Comparison of ENCODE assay signal across 8 mouse cellular contexts in genomic region chr9:121079388-121080088, GRCm38 (mm10).
A peak's percentile ranks its signal among the peaks of the same experiment; 100 is the strongest.
DNase-seq lines count a peak whose midpoint lies in the region; ATAC-seq lines count a peak whose summit lies in the region.
"Had no signal": no experiment of that assay in that cellular context is flagged by ENCODE, and none has a peak within 500 bp of the region (broad histone marks: within the 10 kb centered on the region; RNA-seq: fewer than 3 reads in every experiment).

No protein-coding gene starts in this region.

- no peaks in the 10 kb centered on the region for H3K36me3 ChIP-seq in heart, embryonic 11.5 days (ENCODE audit: control insufficient read depth, insufficient read depth, low read length)
- no peaks in the 10 kb centered on the region for H3K36me3 ChIP-seq in neural tube, embryonic 11.5 days (ENCODE audit: control insufficient read depth, insufficient read depth, low read length)

- H3K27ac ChIP-seq in heart, embryonic 11.5 days (ENCODE audit: low read depth, low read length): no peak overlapping the region; the same call in 1 of the 2 replicates
- no peak overlapping the region for H3K27ac ChIP-seq in neural tube, embryonic 11.5 days (ENCODE audit: low read depth, low read length)
- H3K27ac ChIP-seq: left cerebral cortex, adult 2 months had no signal

- peak; percentile 57 for DNase-seq in right cerebral cortex, adult 18-20 months
- DNase-seq in right cerebral cortex, postnatal 25 days: no peak
- DNase-seq in layer of hippocampus, postnatal 10 days (ENCODE audit: low spot score in 2 of 2): peak; percentile 49 to 54
- DNase-seq in neural tube, embryonic 11.5 days (ENCODE audit: low spot score): peak; percentile 39
- DNase-seq in spleen, postnatal 14 days (ENCODE audit: low spot score in 2 of 2): no peak
- no peak for DNase-seq in adrenal gland, adult 18-20 months (ENCODE audit: low spot score in 2 of 2)

- H3K27me3 ChIP-seq in heart, embryonic 11.5 days (ENCODE audit: control insufficient read depth, insufficient read depth, low read length): no peaks in the 10 kb centered on the region
- no peaks in the 10 kb centered on the region for H3K27me3 ChIP-seq in neural tube, embryonic 11.5 days (ENCODE audit: control insufficient read depth, insufficient read depth, low read length)

- peaks cover 13% of the 10 kb centered on the region for H3K4me1 ChIP-seq in heart, embryonic 11.5 days (ENCODE audit: control insufficient read depth, insufficient read depth, low read length)
- peaks cover 6% of the 10 kb centered on the region for H3K4me1 ChIP-seq in neural tube, embryonic 11.5 days (ENCODE audit: control insufficient read depth, insufficient read depth, low read length)

- ATAC-seq in heart, embryonic 11.5 days (replicated peaks; ENCODE audit: insufficient number of reproducible peaks, low FRiP score, low TSS enrichment): no peak
- ATAC-seq in neural tube, embryonic 11.5 days (ENCODE audit: insufficient read depth, low FRiP score, low TSS enrichment): no peak

- peak overlapping the region; percentile 30 for H3K4me2 ChIP-seq in heart, embryonic 11.5 days
- no peak overlapping the region for H3K4me2 ChIP-seq in neural tube, embryonic 11.5 days (ENCODE audit: low read depth)

- H3K9ac ChIP-seq in heart, embryonic 11.5 days (ENCODE audit: low read depth, low read length): peak overlapping the region; percentile 24; the same call in 1 of the 2 replicates
- H3K9ac ChIP-seq in neural tube, embryonic 11.5 days (ENCODE audit: low read length): no peak overlapping the region

- no peak overlapping the region for H3K4me3 ChIP-seq in heart, embryonic 11.5 days (ENCODE audit: low read depth, low read length)
- H3K4me3 ChIP-seq in neural tube, embryonic 11.5 days (ENCODE audit: low read depth, low read length): no peak overlapping the region
- H3K4me3 ChIP-seq: left cerebral cortex, adult 2 months had no signal

- 36% methylated on average over 9 of the region's 9 CpGs for WGBS in heart, embryonic 11.5 days (ENCODE audit: insufficient replicate concordance)
- 55% methylated on average over 9 of the region's 9 CpGs for WGBS in neural tube, embryonic 11.5 days

- H3K9me3 ChIP-seq in heart, embryonic 11.5 days (replicated peaks; ENCODE audit: control insufficient read depth, low read length): no peaks in the 10 kb centered on the region
- no peaks in the 10 kb centered on the region for H3K9me3 ChIP-seq in neural tube, embryonic 11.5 days (ENCODE audit: control insufficient read depth, low read length)

Comparison
In these comparisons a context has a peak if more than half of its experiments do, and no peak if none do; other contexts are left out.
1. DNase-seq: peak in right cerebral cortex, adult 18-20 months (single experiment), layer of hippocampus, postnatal 10 days (2 of 2) and neural tube, embryonic 11.5 days (single experiment); none in right cerebral cortex, postnatal 25 days (single experiment), spleen, postnatal 14 days (0 of 2) and adrenal gland, adult 18-20 months (0 of 2).